Mouse (Mus musculus): ENCODE measurements around the gene Fam214a.

Fam214a gene

DNA sequence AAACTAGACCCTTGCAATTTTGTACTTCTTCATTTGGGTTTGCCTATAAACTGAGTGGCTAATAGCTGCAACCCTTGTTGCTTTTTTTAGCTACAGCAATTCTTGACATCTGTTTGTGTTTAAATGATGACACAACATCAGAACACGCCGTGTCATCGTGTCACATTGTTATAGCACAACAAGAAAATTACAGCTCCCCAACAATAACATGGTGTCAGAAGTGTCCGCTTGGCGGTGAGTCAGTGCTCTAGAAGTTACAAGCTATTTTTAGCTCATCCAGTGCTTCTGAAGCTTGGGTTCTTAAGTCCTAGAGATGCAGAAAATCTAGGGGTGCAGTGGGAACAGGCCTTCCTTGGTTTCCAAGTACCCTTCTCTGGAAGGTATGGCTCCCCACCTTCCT is 578 bp upstream of the Fam214a start:
- no peak for DNase-seq (ENCODE audit: low spot score)

DNA sequence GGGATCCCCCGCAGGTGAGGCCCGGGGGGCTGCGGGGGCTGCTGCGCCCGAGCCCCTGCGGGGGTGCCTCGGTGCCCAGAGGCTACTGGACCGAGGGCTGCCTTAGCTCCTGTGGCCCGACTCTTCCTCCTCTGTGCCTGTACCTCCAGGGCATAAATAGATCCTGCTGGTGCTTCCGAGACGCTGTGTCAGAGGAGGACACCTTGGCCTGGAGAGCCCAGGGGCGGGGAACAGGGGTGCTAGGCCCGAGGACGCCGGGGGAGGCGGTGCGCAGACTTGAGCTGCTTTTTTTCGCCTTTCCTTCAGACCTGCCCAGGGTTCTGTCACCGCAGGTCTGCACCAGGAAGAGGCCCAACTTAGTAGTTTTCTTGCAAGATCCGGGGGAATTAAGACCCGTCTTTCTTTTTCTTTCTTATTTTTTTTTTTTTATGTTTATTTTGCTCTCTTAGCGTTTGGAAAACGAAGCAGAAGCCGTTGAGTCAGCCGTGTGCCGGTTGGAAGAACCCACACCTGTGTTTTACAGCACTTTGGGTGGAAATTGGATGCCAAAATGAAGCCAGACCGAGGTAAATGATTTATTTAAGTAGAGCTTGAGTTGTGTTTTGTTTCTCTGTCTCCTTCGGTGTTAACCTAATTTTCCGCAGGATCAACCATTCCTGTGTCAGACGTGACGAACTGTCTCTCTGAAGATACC is 728 bp downstream of the Fam214a start:
- peak; percentile 57 for DNase-seq (ENCODE audit: low spot score)

DNA sequence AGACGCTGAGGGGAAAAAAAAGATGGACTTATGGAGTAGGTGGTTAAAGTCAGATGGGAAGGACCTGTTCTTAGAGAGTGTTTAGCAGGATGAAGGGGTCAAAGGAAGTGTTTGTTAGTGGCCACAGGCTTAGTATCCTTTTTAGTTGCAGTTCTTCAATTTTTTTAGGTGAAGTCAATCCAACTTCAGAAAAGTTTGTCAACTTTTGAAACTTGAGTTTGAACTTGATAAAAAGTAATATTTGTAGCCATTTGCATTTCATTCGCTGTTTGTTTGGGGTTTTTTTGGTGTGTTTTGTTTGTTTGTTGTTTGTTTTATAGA is 1.2 kb downstream of the Fam214a start:
- DNase-seq (ENCODE audit: low spot score) = no peak

- no peak for DNase-seq (ENCODE audit: low spot score)
Observed at GRCm38 (mm10) chr9:74954387-74954786, 1.7 kb downstream of the Fam214a start.

DNA sequence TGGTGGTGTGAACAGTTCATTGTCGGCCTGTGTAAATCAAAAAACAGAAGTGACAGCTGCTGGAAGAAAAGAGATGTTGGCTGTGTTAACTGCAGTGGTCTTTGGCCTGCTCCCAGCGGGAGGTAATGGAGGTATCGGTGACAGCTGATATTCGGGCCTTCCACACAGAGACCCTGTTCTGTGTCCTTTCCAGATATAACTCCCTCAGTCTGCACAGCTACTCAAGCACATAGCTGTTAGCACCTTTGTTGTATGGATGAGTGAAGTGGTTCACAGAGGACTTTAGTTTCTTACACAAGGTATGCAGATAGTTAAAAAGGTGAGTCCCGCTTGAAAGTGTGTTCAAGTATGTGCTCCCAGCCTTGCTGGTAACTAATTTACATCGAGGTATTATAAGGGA is 7.9 kb downstream of the Fam214a start:
- DNase-seq (ENCODE audit: low spot score) = no peak

DNA sequence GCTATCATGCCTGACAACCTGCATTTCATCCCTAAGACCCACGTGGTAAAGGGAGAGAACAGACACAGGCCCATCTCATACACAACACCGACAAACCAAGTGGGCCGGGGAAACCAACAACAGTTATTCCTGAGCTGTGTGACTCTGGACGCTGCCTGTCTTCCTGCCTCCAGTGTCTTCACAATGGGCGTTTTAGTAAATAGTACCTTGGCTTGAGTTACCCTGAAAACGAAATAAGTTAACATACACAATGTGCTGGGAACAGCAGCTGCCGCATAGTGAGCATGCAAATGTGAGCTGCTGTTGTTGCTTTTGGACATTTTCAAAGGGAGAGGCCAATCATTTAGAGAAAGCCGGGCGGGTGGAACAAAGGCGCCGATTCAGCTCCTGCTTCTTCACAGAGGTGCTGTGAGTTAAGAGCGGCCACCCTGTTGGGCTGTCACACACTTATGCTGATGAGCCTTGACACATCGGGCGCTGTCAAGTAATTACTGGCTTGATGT is 8.4 kb downstream of the Fam214a start:
- DNase-seq (ENCODE audit: low spot score) = no peak

- no peak for DNase-seq (ENCODE audit: low spot score)
Observed at GRCm38 (mm10) chr9:74963953-74964352, 11.3 kb downstream of the Fam214a start.

DNA sequence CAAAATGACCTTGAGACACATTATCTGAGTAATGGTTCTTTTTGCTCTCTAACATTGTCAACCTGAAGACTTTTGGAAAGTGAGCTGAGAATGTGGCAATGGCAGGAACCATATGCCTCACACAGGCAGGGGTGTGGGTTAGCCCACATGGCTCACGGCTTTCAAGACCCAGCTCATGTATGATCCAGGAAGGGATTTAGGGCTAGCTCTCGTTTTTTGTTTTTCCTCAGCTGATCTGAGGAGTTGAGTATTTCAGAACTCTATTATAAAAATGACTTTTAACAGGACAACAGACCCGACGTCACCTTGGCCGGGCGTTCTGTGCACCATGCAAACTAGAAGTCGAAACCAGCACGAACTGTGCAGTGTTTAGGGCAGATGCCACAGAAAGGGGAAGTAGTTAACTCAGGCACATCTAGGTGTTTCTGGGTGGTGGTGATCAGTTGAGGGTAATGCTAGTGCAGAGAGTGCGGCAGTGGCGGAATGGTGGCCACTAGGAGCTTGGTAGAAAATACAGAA is 12.2 kb downstream of the Fam214a start:
- no peak for DNase-seq (ENCODE audit: low spot score)

- no peak for DNase-seq (ENCODE audit: low spot score)
Observed at GRCm38 (mm10) chr9:74966200-74966599, 13.5 kb downstream of the Fam214a start.

DNA sequence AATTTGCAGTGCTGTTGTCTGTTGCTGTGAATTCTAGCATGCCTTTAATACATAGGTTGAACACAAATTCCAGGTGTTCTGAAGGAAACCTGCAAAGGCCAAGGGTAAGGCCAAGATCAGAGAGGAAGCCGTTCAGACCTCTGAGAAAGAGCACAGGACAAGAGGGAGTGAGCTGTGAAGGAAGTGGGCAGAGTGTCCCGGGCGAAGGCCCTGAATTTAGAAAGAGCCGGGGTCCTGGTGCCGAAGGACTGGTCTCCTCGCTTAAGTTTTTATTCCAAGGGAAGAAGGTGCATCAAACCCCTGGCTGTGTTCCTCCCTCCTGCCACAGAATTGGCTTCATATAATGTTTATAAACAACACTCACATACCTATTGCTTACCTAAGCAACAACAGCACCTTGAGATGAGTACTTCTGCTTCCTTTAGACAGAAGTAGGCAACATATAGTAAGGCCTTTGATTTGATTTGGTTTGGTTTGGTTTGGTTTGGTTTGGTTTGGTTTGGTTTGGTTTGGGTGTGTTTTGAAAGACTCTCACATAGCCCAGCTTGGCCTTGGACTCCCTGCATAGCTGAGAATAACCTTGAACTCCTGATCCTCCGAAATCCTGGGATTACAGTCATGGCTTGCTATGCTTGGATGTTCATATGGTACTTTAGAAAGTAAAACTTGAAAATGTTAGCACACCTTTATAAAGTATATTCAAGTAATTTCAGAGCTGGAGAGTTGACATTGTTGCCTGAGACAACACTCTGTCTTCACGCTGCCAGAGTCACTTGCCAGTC is 16.2 kb downstream of the Fam214a start:
- DNase-seq (ENCODE audit: low spot score) = no peak

DNA sequence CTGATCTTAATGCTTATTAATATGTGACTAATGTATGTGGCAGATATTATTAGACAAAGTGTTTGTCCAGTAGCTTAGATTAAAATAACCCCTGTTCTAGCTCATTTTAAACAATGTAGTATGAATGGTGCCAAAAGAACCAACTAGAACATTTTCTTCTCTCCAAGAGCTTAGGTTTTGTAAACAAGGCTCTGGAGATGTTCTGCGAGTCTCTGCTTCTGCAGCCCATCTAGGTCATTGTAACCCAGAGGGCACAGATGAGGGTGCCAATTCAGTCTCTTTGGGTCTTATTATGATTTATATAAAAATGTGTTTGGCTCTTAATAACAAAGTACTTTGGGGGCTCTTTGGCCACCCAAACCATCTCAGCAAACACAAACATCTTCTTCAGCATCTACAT is 17.9 kb downstream of the Fam214a start:
- no peak for DNase-seq (ENCODE audit: low spot score)

DNA sequence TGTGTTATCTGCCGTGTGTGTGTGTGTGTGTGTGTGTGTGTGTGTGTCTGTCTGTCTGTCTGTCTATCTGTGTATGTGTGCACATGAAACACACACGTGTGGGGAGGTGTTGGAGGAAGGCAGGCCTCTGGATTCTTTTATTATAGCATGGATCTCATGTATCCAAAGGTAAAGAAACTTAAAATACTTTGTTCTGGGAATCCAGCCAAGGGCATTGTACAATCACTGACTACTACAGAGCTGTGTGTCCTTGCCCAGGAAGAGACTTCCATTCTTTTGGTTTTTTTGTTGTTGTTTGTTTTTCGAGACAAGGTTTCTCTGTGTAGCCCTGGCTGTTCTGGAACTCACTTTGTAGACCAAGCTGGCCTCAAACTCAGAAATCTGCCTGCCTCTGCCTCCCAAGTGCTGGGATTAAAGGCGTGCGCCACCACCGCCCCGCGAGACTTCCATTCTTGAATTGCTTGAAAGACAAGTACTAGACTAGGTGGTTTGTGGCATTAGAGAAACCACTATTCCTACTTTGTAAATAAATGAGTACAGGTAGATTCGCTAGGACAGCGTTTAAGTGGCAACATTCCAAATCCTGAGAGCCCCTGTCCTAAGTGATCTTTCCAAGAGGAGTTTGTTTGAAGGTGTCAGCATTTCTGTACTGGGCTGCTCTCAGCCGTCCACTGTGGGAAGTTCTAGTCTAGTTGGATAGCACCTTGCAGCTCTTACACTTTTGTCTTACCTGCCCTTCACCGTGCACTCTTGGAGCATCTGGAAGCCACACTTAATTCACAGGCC is 18.7 kb downstream of the Fam214a start:
- DNase-seq (ENCODE audit: low spot score) = no peak

GRCm38 (mm10) chr9:74972736-74973135 is 20.1 kb downstream of the Fam214a start:
- DNase-seq (ENCODE audit: low spot score) = no peak

DNA sequence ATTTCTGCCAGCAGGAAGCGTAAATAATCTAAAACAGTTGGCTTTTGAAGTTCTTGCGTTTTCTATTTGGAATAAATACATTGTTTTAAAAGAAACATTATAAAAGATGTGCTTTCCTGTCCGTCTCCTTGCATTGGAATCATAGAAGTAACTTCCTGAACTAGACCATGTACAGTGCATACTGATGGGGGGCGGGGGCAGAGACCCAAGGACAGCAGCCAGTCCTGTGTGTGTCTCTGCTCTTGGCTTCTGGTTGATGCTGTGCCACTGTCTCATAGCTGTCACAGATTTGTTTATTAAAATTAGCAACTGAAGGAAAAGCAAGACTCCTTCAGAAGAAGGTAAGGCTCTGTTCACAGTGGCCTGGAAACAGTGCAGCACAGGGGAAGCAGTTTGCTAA is 20.5 kb downstream of the Fam214a start:
- no peak for DNase-seq (ENCODE audit: low spot score)

DNA sequence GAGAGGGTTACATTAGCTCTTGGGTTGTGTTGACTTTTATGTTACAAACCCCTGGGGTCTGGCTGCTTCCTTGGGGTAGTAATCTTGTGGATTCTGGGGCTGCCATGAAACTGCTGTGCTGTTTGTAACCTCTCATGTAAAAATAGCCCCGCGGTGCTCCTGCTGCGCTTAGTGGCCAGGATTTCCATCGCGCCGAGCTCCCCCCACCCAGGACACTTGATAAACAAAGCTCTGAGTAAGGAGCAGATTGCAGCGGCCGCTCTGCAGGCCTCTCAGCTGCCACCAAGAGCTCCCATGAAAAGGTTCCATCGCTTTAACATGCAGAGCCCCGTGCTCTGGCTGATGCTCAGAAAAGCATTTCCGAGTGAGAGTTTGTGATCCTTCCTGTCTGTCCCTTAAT is 22.1 kb downstream of the Fam214a start:
- peak; percentile 32 for DNase-seq (ENCODE audit: low spot score)

- DNase-seq (ENCODE audit: low spot score) = no peak
Observed at GRCm38 (mm10) chr9:74975416-74975815, 22.7 kb downstream of the Fam214a start.

DNA sequence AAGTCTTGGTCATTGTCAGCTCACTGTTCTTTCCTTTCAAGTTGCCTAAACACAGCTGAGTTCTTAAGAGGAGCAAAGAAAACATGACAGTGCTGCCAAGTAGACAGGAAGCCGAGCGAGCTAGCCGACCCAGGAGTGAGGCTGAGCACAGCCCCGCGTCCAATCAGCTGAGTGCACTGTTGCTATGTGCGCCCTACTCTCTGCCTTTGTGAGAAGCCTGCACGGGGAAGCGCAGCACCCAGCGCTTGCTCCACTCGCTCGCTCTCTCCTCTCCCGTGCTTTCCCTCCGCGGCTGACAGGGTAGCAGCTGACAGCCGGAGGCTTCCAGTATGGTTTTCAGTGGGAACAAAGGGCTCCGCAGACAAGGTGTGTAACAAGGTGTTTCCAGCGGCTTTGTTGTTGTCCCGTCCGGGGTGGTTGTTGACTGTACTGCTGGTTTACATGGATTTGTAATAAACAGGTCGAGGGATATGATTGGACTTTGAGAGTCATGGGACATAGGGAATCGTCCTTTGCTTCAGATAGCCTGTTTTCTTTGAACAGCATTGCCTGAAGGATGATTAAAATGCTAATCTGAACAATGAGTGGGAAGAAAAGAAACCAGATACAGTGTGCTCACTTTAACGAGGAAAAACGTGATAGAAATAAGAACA is 23.4 kb downstream of the Fam214a start:
- peak; percentile 85 for DNase-seq (ENCODE audit: low spot score)

GRCm38 (mm10) chr9:74977251-74977650 is 24.6 kb downstream of the Fam214a start:
- no peak for DNase-seq (ENCODE audit: low spot score)

- DNase-seq (ENCODE audit: low spot score) = no peak
Observed at GRCm38 (mm10) chr9:74977962-74978361, 25.3 kb downstream of the Fam214a start.

GRCm38 (mm10) chr9:74978868-74979267 is 26.2 kb downstream of the Fam214a start:
- no peak for DNase-seq (ENCODE audit: low spot score)

- DNase-seq (ENCODE audit: low spot score) = no peak
Observed at GRCm38 (mm10) chr9:74979371-74979770, 26.7 kb downstream of the Fam214a start.

GRCm38 (mm10) chr9:74979866-74980265 is 27.2 kb downstream of the Fam214a start:
- DNase-seq (ENCODE audit: low spot score) = no peak
